Mouse (Mus musculus) forebrain, embryonic 16.5 days (tissue): ENCODE results near the gene Osbpl7. TPM values are rescaled to one million over a fixed set of nuclear protein-coding genes. Genes with fewer than 3 reads are reported as not detected.

Experiments used
- ATAC-seq: fragments of 200-750 bp; cut with Nextera tagmentation; 2 replicates; pipeline ENCODE4 v1.8.0; 2017; ENCODE audit warnings: mild to moderate bottlenecking, moderate library complexity
- H3K27ac ChIP-seq: fragments of 300-500 bp; sonication (generic); 2 replicates; pipeline ENCODE4 v1.5.1; 2014; ENCODE audit warnings: low read length, control low read depth
- H3K27me3 ChIP-seq: fragments of 300-500 bp; sonication (generic); replicated peaks from 2 replicates; pipeline ENCODE4 v1.6.1; 2014; ENCODE audit warnings: low read length; ENCODE audit not compliant: control insufficient read depth, insufficient read depth
- H3K36me3 ChIP-seq: fragments of 300-500 bp; sonication (generic); 2 replicates; pipeline ENCODE4 v1.6.1; 2014; ENCODE audit not compliant: control insufficient read depth, insufficient read depth
- H3K4me1 ChIP-seq: fragments of 300-500 bp; sonication (generic); replicated peaks from 2 replicates; pipeline ENCODE4 v1.6.1; 2014; ENCODE audit warnings: low read length; ENCODE audit not compliant: control insufficient read depth, insufficient read depth
- H3K4me2 ChIP-seq: fragments of 300-500 bp; sonication (generic); 2 replicates; pipeline ENCODE4 v1.6.1; 2014; ENCODE audit warnings: mild to moderate bottlenecking, low read length, control low read depth
- H3K4me3 ChIP-seq: fragments of 300-500 bp; sonication (generic); replicated peaks from 2 replicates; pipeline ENCODE4 v1.5.1; 2014; ENCODE audit warnings: mild to moderate bottlenecking, low read length, control low read depth
- H3K9ac ChIP-seq: fragments of 300-500 bp; sonication (generic); replicated peaks from 2 replicates; pipeline ENCODE4 v1.6.1; 2014; ENCODE audit warnings: low read depth, low read length, control low read depth
- H3K9me3 ChIP-seq: fragments of 300-500 bp; sonication (generic); 2 replicates; pipeline ENCODE4 v1.6.1; 2016; ENCODE audit warnings: low read length; ENCODE audit not compliant: control insufficient read depth
- WGBS: fragments of 180-500 bp; shearing (Covaris S2); extraction: QIAGEN DNeasy Blood & Tissue Kit; methylation state at CpG from one replicate; pipeline ENCODE4 v1.1.7; 2014; 5-methylcytosine and 5-hydroxymethylcytosine counted together
- polyA plus RNA-seq: library from polyadenylated mRNA; unstranded; fragments of >200 nt; fragmentation: Nextera tagmentation; extraction: Ambion mirVana; gene quantifications from 2 replicates; pipeline ENCODE4 v1.2.1, GENCODE M21; 2015

The Osbpl7 gene
- polyA plus RNA-seq, 1 experiment from 2014 or later, result 13.1 TPM

DNA sequence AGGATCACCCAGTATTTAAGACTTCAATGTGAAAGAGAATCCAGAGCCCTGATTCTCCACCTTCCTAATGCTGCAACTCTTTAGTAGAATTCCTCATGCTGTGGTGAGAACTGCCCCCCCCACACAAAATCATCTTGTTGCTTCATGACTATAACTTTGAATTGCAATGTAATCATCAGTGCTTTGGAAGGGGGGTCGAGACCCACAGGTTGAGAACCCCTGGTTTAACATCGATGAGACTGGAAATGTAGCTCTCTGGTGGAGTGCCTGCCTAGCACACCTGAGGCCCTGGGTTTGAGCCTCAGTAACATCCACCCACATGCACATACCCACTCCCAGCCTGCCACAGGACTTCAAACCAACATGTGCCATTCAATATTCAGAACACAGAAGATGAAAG, 44.2 kb downstream of the Osbpl7 start:
- ATAC-seq, result no peak
- Histone ChIP-seq H3K4me3 (no peak overlapping the region), H3K36me3 (no peaks in the 10 kb centered on the region), H3K9ac (no peak overlapping the region), H3K9me3 (no peaks in the 10 kb centered on the region), H3K4me1 (no peaks in the 10 kb centered on the region), H3K27me3 (peaks cover 2% of the 10 kb centered on the region; the same call in 1 of the 2 replicates), H3K4me2 (no peak overlapping the region), H3K27ac (no peak overlapping the region)
- WGBS, result 71% methylated on average over 2 of the region's 2 CpGs

DNA sequence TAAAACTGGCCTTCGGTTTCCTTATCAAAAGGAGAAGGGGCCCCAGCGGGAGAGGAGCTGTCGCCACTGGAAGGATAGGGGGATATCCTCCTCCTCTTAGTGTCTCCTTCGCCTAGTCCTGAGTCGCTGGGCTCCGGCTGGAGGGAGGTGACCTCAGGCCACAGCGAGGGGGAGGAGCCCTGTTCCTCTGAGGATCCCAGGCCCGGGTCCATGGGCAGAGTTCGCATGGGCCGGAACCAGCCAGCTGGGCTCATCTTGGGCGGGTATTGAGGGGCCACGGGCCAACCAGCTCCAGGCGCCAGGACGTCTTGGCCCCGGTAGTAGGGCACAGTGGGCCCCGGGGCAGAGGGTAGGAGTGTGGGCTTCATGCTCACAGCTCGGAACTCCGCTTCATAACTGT, 48.4 kb downstream of the Osbpl7 start:
- no peak overlapping the region for H3K9ac ChIP-seq
- H3K9me3 ChIP-seq, result no peaks in the 10 kb centered on the region
- ATAC-seq, result no peak
- H3K4me3 ChIP-seq, result no peak overlapping the region
- 0 out of 2 replicates have a peak, but pooled peaks cover 2% of the 10 kb centered on the region for H3K27me3 ChIP-seq
- H3K27ac ChIP-seq, result no peak overlapping the region
- WGBS, result 21% methylated on average over 18 of the region's 18 CpGs
- no peaks in the 10 kb centered on the region for H3K36me3 ChIP-seq
- H3K4me2 ChIP-seq, result no peak overlapping the region
- H3K4me1 ChIP-seq, result no peaks in the 10 kb centered on the region

DNA sequence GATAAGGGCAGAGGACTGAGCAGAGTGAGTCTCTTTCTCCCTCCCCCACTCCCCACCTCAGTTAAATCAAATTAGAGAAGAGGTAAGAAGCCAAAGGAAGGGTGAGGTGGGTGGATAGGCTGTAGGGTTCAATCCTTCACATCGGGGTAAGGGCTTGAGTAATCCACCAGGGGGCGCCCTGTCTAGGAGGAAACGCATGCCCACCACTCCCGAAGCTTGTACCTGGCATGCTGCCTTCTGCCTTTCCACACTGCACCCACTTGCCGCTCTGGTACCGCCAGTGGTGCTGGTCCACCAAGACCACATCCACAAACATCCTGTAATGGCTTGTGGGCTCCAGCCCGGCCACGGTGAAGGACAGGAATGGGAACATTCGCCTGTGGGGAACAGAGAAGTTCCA, 51.3 kb downstream of the Osbpl7 start:
- no peaks in the 10 kb centered on the region for H3K9me3 ChIP-seq
- no peaks in the 10 kb centered on the region for H3K36me3 ChIP-seq
- 0 out of 2 replicates have a peak, but pooled peaks cover 2% of the 10 kb centered on the region for H3K27me3 ChIP-seq
- 16% methylated on average over 9 of the region's 9 CpGs for WGBS
- H3K4me1 ChIP-seq, result no peaks in the 10 kb centered on the region
- H3K9ac ChIP-seq, result no peak overlapping the region
- no peak for ATAC-seq
- H3K4me2 ChIP-seq, result no peak overlapping the region
- no peak overlapping the region for H3K4me3 ChIP-seq
- H3K27ac ChIP-seq, result no peak overlapping the region

DNA sequence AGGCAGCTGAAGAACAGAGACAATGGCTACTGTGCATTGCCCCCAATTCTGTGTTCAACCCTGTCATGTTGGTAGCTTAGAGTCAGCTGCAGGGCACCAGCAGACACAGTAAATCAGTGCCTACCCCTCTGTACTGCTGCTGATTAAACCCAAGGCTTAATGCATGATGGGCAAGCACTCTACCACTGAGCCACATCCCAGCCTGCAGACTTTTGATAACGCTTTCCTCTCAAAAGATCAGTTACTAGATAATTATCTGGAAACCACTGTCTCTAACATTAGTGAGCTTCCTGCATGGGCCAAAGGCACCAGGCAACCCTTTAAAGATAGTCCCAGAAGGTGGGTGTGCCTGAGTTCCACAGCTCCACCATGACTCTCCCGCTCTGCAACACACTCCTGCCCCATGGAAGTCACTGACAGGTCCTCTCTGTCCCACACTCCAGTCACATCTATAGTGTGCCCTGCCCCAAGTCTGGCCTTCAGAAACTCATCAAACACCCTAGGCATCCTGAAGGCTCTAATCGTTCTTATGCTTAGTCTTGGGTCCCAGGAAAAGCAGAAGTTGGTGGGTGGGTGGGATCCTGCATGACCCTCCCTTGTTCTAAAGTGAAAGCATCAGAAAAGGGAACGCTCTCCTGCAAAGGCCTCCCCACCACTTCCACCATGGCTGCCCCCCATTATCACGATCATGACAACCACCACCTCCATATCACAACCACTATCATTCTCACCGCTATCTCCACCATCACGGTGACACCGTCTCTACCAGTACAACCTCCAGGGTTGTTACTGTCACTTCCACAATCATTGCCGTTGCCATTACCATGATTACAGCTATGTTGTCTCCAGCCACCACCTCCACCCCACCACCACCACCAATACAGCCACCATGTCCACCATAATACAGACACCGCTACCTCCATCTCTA, 53.0 kb downstream of the Osbpl7 start:
- Histone ChIP-seq H3K9ac (no peak overlapping the region), H3K36me3 (no peaks in the 10 kb centered on the region), H3K4me2 (no peak overlapping the region), H3K27me3 (0 out of 2 replicates have a peak, but pooled peaks cover under 1% of the 10 kb centered on the region), H3K9me3 (no peaks in the 10 kb centered on the region), H3K27ac (no peak overlapping the region), H3K4me1 (no peaks in the 10 kb centered on the region), H3K4me3 (no peak overlapping the region)
- no peak for ATAC-seq
- 92% methylated on average over 10 of the region's 10 CpGs for WGBS

DNA sequence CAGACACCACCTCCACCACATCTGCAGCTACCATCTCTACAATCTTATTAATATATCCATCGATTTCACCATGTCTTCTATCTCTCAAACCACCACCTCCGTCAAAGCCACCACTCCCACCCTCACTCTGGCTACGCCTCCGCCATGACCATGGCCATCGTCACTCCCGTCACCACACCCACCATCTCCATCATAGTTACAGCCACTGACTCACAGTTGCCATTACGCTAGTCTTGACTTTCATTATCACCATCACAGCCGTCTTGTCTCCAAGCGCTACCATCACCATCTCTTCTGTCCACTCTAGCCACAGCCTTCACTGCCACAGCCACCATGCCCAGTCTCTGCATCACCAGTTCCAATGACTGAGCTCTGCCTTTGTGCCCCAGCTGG, 53.7 kb downstream of the Osbpl7 start:
- H3K27me3 ChIP-seq, result no peaks in the 10 kb centered on the region
- H3K36me3 ChIP-seq, result no peaks in the 10 kb centered on the region
- no peak overlapping the region for H3K27ac ChIP-seq
- no peak overlapping the region for H3K4me2 ChIP-seq
- ATAC-seq, result no peak
- no peak overlapping the region for H3K9ac ChIP-seq
- H3K9me3 ChIP-seq, result no peaks in the 10 kb centered on the region
- 96% methylated on average over 9 of the region's 9 CpGs for WGBS
- H3K4me1 ChIP-seq, result no peaks in the 10 kb centered on the region
- no peak overlapping the region for H3K4me3 ChIP-seq

DNA sequence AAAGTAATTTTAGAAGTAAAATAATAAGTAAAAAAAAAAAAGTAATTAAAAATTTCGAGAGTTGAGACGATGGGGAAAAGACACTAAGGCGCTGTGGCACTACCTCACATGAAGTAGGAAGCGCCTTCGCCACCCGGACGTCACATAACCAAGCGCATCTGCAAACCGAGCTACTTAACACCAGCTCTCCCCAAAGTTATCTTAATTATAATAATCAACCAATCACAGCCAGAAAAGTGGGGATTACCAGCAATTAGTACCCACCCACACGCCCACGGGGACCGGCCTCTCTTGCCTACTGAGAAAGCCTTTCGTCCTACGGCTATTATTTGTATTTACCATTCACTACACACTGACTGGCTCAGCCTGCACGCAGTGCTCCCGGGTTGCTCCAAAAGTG, 58.5 kb downstream of the Osbpl7 start:
- Histone ChIP-seq H3K9ac (no peak overlapping the region), H3K27me3 (peaks cover 13% of the 10 kb centered on the region), H3K4me3 (no peak overlapping the region), H3K4me2 (no peak overlapping the region), H3K36me3 (no peaks in the 10 kb centered on the region), H3K9me3 (no peaks in the 10 kb centered on the region), H3K27ac (no peak overlapping the region), H3K4me1 (no peaks in the 10 kb centered on the region)
- ATAC-seq, result no peak
- 54% methylated on average over 16 of the region's 16 CpGs for WGBS

DNA sequence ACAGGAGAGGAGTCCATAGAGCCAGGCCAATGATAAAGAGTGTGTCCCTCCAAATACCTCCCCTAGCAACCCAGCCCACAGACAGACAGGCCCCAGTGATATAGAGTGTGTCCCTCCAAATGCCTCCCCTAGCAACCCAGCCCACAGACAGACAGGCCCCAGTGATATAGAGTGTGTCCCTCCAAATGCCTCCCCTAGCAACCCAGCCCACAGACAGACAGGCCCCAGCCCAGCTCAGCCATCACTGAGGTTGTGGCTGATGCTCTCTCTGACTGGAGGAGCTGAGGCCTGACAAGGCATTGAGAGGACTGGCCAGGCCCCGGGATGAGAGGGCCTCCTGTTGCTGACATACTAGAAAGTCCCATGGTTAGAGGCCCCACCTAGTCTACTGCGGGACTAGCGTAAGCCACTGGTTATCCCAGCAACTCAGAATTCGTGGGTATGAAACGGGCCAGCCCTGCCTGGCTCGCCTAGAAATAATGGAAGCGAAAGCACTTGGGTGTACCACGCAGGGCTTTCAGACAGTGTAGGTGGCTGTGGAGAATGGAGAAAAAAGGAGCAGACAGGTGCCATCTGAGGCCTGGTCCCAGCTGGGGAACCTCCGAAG, 62.2 kb downstream of the Osbpl7 start:
- Histone ChIP-seq H3K9ac (no peak overlapping the region), H3K36me3 (no peaks in the 10 kb centered on the region), H3K4me2 (no peak overlapping the region), H3K27ac (no peak overlapping the region), H3K9me3 (no peaks in the 10 kb centered on the region), H3K27me3 (peaks cover 43% of the 10 kb centered on the region), H3K4me1 (peaks cover 16% of the 10 kb centered on the region), H3K4me3 (no peak overlapping the region)
- ATAC-seq, result no peak
- 81% methylated on average over 9 of the region's 9 CpGs for WGBS

DNA sequence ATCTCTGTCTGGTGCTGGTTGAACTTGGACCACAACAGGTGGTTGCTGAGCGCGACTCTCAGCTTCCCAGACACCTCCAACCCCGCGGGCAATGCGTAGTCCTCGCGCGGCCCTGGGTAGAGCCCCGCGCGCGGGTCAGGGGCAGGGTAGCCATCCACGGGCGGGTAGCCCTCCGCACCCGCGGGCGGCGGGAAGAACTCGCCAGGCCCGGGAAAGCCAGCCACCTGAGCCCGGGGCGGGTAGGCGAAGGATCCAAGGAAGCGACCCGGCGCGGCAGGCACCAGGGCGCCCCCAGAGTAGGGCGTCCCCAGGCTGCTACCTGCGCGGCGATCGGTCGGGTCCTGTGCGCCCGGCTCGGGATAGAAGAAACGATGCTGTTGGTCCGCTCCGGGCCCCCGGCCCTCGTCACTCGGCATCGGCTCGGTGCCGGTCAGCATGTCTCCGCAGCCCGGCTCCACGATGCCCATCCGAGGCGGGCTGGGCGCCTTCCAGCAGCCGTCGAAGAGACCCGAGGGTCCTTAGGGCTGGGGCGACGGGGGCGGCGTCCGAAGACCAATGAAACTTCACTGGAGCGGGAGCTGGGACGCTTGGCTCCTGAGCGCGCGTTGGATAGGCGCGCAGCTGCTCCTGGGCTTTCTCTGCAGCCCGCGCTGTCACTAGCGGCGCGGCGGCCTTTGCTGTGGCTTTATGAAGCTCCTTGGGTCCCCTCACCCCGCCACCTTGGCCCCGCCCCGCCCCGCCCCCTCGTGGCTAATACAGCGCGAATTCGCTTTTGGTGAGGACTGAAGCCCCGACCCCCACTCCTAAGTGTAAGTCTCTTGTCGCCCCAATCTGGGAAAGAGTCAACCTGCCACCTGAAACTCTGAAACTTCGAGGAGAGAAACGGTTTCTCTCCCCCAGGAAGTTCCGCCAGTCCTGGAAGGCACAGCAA, 64.5 kb downstream of the Osbpl7 start, which contains the start of gene Tbx21:
TSS of gene Tbx21 (minus strand) at position 661 of the 931 bp plus-strand sequence.
- H3K4me3 ChIP-seq, result peak within 1 kb of the TSS; percentile 37
- under 1% methylated on average over 87 of the region's 87 CpGs for WGBS
- H3K4me1 ChIP-seq, result peaks cover 16% of the 10 kb centered on the region
- H3K27me3 ChIP-seq, result peaks cover 48% of the 10 kb centered on the region
- peak within 1 kb of the TSS; percentile 59 for H3K4me2 ChIP-seq
- no peak within 1 kb of the TSS for H3K27ac ChIP-seq
- H3K9ac ChIP-seq, result no peak within 1 kb of the TSS
- H3K9me3 ChIP-seq, result no peaks in the 10 kb centered on the region
- no peak for ATAC-seq
- H3K36me3 ChIP-seq, result no peaks in the 10 kb centered on the region

DNA sequence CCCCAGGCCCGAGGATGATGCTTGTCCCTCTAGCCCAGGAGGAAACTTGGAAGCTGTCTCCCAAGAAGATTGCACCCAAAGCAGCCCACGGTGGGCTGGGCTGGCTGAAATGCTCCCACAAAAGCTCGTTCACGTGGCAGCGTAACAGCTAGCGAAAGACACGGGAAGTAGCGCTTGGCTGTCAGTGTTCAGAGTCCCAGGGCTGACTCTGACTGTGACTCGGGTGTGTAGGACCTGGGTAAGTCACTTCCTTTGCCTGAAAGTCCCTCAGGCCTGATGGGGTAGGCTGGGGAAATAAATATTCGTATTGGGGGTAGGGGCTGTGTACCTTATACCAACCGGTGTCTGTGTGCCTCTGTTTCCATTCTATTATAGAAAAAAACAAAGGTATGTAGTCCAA, 65.4 kb downstream of the Osbpl7 start:
- no peak overlapping the region for H3K4me2 ChIP-seq
- no peak overlapping the region for H3K27ac ChIP-seq
- H3K9me3 ChIP-seq, result no peaks in the 10 kb centered on the region
- H3K4me3 ChIP-seq, result no peak overlapping the region
- H3K4me1 ChIP-seq, result peaks cover 16% of the 10 kb centered on the region
- 9% methylated on average over 11 of the region's 11 CpGs for WGBS
- peaks cover 48% of the 10 kb centered on the region for H3K27me3 ChIP-seq
- no peak for ATAC-seq
- H3K9ac ChIP-seq, result no peak overlapping the region
- H3K36me3 ChIP-seq, result no peaks in the 10 kb centered on the region
